8 mouse cellular contexts compared by ENCODE assay signal in the genomic region with DNA sequence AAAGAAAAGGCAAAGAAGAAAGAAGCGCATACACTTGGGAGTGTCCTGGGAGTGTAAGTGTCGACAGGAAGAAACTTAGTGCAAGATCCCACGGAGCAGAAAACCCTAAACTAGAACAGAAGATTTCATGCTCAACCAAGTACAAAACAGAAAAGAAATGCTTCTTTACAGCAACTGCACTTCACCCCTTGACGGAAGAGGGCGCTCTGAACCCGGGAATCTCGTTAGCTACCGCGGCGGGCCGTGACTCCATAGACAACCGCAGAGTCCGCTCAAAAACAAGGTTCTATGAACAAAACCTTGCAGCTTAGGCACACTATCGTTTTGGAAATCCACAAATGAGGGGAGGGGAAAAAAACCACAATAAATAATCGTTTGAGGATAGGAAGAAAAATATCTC.
DNase-seq lines count a peak whose midpoint lies in the region; ATAC-seq lines count a peak whose summit lies in the region.

No protein-coding gene starts in this region.

- H3K4me2 ChIP-seq in forebrain, embryonic 13.5 days: no peak overlapping the region
- peak overlapping the region; percentile 37 for H3K4me2 ChIP-seq in hindbrain, embryonic 15.5 days

- no peak overlapping the region for H3K4me3 ChIP-seq in forebrain, embryonic 13.5 days
- no peak overlapping the region for H3K4me3 ChIP-seq in hindbrain, embryonic 15.5 days

- no peaks in the 10 kb centered on the region for H3K36me3 ChIP-seq in forebrain, embryonic 13.5 days (ENCODE audit: poor library complexity, severe bottlenecking)
- H3K36me3 ChIP-seq in hindbrain, embryonic 15.5 days: no peaks in the 10 kb centered on the region

- H3K27me3 ChIP-seq in forebrain, embryonic 13.5 days: no peaks in the 10 kb centered on the region
- no peaks in the 10 kb centered on the region for H3K27me3 ChIP-seq in hindbrain, embryonic 15.5 days

- ATAC-seq in forebrain, embryonic 13.5 days: peak; percentile 50
- ATAC-seq in hindbrain, embryonic 15.5 days (ENCODE audit: low FRiP score, low read depth): no peak
- ATAC-seq in megakaryocyte-erythroid progenitor cell, adult 5-6 weeks (replicated peaks; ENCODE audit: low FRiP score, low TSS enrichment, poor library complexity, severe bottlenecking): peak; percentile 43; the same call in 1 of the 2 replicates

- DNase-seq in Muller cell, postnatal 12 days (ENCODE audit: inconsistent ontology term): peak; percentile 45
- DNase-seq in c-Kit-positive CD71-positive TER-119-negative erythroid progenitor cells, embryonic 14.5 days (ENCODE audit: low read depth): peak; percentile 71
- DNase-seq in left cerebral cortex, postnatal 14 days (ENCODE audit: low spot score in 2 of 2): peak; percentile 81 to 88
- DNase-seq in right cerebral cortex, postnatal 36 days (ENCODE audit: low spot score in 2 of 2): peak; percentile 65 to 69
- peak; percentile 54 for DNase-seq in yolk sac, embryonic 10.5 days (ENCODE audit: low spot score)

- peaks cover 11% of the 10 kb centered on the region for H3K4me1 ChIP-seq in forebrain, embryonic 13.5 days
- peaks cover 9% of the 10 kb centered on the region; the same call in 1 of the 2 replicates for H3K4me1 ChIP-seq in hindbrain, embryonic 15.5 days (replicated peaks)

- intact Hi-C loops in left cerebral cortex, postnatal 14 days (cut with DNase I): loop anchor here (1.0 to 5.0 kb wide), 2 partner anchors 192 to 209 kb away; no protein-coding TSS in a partner anchor

- H3K9me3 ChIP-seq in forebrain, embryonic 13.5 days (replicated peaks): no peaks in the 10 kb centered on the region
- H3K9me3 ChIP-seq in hindbrain, embryonic 15.5 days: no peaks in the 10 kb centered on the region

- 2% methylated on average over 15 of the region's 15 CpGs for WGBS in forebrain, embryonic 13.5 days
- WGBS in hindbrain, embryonic 15.5 days: 2% methylated on average over 15 of the region's 15 CpGs

- no peak overlapping the region for H3K27ac ChIP-seq in forebrain, embryonic 13.5 days
- H3K27ac ChIP-seq in hindbrain, embryonic 15.5 days (replicated peaks): no peak overlapping the region

- H3K9ac ChIP-seq in forebrain, embryonic 13.5 days: no peak overlapping the region
- H3K9ac ChIP-seq in hindbrain, embryonic 15.5 days: no peak overlapping the region
